Mouse (Mus musculus): ENCODE data around the gene Dab2.

Dab2 gene

DNA sequence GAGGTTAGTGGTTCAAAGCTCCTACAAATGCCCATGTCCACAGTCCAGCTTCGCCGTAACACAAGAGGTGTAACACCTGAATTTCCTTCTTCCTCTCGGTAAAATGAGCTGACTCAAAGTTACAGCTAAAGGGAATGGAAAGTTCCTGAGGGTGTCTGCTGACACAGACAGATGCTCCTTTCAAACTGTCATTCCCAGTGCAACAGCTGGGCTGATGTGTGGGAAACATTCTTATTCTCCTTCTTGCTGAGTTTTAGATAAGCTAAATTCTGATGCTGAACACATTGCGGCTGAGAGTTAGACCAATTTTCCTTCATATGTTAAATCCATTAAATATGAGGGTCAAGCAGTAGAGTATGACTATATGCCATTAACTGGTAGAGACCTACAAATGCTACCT, 94.0 kb downstream of the Dab2 start:
- DNase-seq (ENCODE audit: low spot score) = no peak

DNA sequence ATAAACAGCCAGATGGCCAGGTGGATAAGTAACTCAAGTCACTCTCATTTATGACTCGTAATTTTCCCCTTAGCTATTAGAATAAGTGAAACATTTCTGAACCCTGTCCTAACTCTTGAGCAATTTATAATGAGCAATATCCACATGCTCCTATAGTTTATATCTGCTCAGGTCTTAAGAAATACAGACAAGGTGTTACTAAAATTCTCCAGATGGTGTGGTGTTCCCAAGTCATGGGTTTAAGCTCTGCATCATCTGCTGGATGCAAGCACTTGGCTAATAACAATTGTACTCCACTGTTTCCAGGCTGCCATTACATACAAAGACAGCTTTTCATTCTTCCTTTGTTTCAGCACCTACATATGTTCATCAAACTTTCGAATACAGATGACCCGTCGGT, 98.6 kb downstream of the Dab2 start:
- DNase-seq (ENCODE audit: low spot score) = no peak

DNA sequence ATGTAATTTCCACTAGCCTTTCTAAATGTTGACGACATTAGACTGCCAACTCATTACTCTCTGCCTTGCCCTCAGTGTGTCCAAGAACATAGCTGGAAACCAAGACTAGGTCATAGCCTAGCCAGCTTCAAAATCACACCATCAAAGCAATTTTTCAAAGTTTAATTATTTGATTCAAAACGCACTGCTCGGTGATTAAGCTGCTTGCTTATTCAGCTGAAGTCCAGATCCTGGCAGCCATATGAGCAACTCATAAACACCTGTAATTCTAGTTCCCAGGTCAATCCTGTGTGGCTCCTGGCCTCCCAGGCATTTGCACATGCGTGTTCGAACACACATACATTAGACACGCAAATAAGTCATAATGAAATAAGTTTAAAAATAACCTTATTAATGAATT, 99.3 kb downstream of the Dab2 start:
- no peak for DNase-seq (ENCODE audit: low spot score)

DNA sequence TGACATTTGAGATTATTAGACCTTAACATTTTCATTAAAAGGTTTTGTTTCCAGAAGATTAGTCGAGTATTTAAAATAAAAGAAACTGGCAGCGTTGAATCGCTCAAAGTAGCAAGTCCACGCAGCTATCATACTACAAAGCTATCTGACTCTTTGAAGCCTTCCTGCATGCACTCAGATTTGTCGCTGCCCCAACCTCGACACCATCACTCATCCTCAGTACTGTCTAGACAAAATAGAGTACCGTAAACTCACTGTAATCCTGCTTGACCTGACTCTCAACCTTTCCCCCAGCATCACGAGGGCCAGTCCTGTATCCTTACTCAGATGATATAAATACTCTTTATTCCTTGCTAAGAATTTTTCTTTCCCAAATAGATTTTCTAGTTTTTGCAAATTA, 100.5 kb downstream of the Dab2 start:
- no peak for DNase-seq (ENCODE audit: low spot score)

DNA sequence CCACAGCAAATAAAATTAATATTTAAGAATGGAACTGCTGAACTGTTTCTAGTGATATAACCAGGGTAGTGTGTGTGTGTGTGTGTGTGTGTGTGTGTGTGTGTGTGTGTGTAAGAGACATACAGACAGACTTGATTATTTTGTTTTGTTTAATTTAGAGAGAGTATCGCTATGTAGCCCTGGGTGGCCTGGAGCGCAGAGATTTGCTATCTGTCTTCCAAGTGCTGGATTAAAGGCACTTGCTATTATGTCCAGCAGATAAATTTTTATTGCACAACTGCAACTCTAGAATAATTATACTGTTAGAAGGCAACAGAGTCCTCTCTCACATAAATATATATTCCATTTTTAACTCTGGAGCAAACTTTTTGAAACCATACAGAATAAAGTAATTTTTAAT, 102.8 kb downstream of the Dab2 start:
- no peak for DNase-seq (ENCODE audit: low spot score)

DNA sequence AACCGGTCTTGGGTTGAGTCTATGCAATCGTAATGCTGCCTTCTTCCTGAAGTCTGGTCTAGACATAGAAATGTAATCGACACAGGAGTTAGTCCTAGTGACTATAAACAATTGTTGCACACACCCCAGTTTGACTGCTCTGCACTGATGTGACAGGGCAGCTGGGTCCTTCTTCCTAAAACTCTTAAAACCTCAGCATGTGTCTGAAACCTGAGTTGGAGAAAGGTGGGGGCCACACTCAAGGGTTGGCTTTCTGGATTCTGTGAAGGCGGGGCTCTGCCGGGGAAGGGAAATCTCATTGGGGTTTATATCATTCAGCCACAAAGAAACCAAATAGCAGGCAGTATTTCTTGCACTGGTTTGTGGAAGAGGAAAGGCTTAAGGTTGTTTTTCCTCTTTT, 104.6 kb downstream of the Dab2 start:
- no peak for DNase-seq (ENCODE audit: low spot score)

DNA sequence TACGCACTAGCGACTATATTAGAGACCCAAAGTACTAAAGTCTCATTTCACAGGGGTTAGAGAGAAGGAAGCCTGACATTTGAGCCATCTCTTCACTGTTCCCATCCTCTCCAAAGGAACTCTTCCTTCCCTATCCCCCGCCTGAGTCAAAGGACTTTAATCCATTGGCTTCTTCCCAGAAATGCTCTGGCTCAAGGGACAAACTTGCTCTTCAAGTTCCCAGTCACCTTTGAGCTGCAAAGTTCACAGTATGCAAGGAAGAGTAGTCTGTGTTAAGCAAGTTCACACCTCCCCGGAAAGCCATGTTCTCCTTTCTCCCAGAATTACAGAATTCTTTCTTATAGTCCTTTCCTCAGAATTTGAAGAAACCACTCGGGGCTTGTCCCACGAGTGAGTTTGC, 107.2 kb downstream of the Dab2 start:
- DNase-seq (ENCODE audit: low spot score) = peak; percentile 14

DNA sequence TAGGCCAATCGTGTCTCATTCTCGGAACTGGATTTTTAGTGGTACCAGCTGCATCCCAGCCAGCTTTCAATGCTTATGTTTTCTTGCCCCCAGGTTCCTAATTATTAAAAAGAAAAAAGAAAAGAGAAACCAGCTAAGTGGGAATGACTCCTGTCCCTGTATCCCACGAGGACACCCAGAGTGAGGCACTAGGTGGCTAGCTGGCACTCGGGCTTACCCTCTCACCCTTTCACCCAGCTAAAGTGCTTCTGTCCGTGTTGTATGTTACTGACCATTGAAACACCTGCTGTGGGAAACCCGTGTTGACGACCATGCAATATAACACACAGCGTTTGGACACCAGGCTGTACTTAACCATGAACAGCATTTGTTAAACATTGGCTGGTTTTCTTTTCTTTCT, 109.4 kb downstream of the Dab2 start:
- DNase-seq (ENCODE audit: low spot score) = no peak

DNA sequence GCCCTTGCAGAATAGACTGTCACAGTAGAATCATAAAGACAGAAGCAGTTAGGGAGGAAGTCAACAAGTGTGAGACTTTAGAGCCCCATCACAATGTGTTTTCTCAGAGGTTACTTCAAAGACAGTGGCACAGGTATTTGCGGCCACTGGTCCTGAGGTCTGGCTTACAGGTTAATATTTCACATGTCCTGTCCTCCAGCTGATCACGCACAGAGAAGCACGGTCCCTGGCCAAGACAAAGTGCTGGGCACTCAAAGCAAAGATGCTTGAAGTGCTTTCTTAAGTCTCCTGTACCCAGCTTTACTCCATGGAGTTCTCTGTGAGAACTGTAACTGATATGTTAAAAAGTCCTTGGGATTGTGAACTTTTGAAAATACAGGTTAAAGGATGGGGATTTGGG, 110.6 kb downstream of the Dab2 start:
- no peak for DNase-seq (ENCODE audit: low spot score)

DNA sequence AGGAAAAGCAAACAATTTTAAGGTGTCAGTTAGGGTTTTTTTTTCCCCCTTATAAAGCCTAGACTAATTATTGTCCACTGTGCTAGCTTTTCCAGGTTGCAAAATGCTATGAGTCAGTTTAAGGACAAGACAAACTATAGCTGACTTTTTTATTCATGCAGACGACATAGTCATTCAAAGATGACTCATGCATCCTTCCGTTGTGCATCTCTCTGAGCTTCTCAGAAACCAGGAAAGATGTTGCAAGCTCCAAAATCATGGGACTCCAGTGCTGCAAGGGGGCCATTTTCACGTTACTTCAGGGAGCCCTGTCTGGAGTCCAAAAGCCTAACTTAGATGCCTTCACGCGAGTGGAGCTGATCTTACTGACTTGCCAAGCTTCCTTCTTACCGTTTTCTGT, 111.7 kb downstream of the Dab2 start:
- DNase-seq (ENCODE audit: low spot score) = peak; percentile 17

DNA sequence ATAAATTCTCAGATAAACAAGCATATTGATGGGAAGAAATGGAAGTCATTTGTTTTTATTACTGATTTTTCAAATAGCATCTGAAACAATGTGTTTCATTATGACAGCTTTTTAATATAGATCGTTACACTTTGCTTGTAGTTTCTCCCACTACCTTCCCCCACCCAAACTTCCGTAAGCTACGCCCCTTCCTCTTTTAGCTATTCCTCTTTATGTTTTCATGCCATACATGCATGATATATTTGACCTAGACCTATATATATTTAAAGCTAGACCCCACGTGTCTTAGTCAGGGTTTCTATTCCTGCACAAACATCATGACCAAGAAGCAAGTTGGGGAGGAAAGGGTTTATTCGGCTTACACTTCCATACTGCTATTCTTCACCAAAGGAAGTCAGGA, 115.7 kb downstream of the Dab2 start:
- no peak for DNase-seq (ENCODE audit: low spot score)

DNA sequence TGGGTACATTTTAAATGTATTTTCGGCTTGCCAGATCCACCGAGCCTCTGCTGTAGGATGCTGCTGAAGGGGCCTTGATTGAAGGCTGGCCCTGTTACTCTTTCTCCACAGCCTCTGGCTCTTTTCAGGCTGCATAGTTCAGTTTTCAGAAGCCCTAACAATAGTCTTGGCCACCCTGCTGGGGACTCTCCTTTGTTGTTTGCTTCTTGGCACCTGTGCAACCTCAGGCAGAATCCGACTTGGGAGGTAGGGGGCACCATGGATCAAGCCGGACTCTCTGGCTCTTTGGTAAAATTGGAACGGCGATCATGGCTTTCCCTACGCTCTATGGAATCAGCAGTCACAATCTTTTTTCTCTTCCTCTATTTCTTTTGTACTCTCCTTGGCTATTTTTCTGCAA, 132.2 kb downstream of the Dab2 start:
- no peak for DNase-seq (ENCODE audit: low spot score)

DNA sequence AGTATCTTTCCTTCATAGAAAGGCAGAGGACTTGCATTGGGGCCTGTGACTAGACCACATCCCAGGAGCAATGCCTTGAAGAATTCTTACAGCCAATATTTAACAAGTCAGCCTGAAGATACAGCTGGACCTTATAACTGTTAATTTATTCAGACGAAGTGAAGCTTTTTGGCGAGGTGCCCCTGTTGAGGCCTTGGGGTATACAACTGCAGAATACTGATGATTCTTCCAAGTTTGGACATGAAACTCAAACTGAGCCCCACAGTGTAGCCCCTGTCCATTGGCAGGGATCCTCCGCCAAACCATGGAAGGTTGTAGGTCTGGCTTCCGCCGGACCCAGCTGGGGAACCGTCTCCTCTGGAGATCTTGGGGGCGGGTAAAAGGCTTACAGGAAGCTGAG, 132.8 kb downstream of the Dab2 start:
- no peak for DNase-seq (ENCODE audit: low spot score)

DNA sequence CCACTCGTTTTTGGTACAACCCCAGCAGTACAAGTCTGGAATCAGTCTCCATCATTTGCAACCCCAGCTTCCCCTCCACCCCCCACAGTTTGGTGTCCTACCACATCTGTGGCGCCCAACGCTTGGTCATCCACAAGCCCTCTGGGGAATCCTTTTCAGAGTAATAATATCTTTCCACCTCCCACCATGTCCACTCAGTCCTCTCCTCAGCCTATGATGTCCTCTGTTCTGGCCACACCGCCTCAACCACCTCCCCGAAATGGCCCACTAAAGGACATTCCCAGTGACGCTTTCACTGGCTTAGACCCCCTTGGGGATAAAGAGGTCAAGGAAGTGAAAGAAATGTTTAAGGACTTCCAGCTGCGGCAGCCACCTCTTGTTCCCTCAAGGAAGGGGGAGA, 135.7 kb downstream of the Dab2 start:
- no peak for DNase-seq (ENCODE audit: low spot score)

DNA sequence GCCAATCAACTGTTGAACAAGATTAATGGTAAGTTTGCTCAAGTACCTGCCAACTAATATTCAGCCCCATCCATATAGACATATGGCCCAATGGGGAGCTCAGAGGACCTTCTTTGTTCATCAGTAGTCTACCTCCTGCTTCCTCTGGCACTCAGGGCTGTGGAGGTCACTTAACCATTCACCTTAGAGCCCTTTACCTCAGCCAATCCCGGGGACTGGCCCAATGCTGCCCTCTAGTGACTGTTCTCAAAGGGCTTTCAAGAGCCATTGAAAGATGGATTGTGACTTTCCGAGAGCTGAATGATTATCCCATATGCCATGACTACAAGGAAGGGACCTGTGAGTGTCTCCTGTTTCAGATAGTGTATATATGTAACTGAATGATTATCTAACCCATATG, 136.2 kb downstream of the Dab2 start:
- peak; percentile 72 for DNase-seq (ENCODE audit: low spot score)

DNA sequence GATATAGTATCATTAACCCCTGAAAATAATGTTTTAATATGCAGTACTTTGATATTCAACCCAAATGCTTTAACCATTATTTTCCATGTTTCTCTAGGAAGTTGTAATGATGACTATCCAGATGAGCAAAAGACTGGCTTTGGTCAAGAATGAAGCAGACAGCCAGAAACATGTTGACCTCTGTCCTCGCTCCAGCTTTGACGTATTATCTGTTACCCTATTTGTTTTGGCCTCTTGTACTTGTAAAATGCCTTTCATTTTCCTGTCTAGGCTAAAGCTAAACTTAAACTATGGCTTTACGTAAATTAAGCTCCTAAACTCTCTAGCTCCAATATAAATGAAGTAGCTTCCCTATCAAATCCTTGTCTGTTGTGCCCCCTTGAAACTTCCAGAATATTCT, 139.1 kb downstream of the Dab2 start:
- no peak for DNase-seq (ENCODE audit: low spot score)

DNA sequence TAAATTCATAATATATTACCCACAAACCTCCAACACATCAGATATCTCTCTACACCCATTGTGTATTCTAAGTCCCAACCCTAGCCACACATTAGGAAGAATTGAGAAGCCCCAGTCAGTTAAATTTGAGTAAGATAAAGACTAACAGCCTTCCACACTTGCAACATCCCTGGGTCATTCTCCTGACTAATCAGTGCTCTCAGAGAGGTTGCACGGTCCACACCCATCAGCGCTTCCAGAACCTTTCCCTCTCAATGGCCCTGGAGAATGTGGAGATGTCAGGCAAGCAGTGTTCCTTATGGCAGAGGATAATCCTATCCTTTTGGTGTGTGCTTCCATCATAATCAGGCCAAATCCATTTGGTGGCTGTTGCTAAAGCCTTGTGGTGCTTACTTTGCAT, 144.9 kb downstream of the Dab2 start:
- no peak for DNase-seq (ENCODE audit: low spot score)

DNA sequence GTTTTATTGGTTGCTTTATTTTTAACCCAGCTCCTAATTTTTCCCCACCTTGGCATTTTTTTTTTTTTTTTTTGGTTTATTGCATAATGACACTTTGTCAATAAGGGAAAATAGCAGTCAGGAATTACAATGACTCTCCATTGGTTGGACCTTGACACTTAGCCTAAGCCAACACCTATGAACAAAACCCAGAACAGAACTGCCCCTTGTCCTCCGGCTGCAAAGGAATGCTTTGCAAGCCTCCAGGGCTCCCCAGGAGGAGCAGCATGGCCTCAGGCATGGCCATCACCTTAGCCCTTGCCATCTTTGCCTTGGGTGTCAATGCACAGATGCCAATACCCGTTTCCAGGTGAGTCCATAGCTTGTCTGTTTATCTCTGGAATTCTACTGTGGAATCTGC, 145.5 kb downstream of the Dab2 start, which contains the start of gene C9:
TSS of gene C9 (plus strand) at position 193 of the 400 bp plus-strand sequence.
- no peak for DNase-seq (ENCODE audit: low spot score)

DNA sequence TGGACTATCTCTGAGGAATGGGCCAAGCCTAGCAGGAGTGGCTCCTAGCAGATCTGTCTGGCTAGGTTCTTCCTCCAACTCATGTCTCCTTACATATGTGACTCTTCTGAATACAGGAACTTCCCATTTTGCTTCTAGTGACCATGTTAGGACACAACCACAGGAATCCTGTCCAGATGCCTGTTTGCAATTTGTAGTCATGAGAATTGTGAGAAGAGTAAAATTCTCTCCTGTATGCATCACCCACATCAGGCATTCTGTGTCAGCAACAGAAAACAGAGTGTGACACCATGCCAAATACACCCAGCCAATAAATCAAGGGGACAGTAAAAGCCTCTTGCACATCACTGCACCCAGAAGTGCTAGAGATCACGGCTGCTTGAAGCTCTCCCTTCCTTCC, 146.6 kb downstream of the Dab2 start:
- no peak for DNase-seq (ENCODE audit: low spot score)

DNA sequence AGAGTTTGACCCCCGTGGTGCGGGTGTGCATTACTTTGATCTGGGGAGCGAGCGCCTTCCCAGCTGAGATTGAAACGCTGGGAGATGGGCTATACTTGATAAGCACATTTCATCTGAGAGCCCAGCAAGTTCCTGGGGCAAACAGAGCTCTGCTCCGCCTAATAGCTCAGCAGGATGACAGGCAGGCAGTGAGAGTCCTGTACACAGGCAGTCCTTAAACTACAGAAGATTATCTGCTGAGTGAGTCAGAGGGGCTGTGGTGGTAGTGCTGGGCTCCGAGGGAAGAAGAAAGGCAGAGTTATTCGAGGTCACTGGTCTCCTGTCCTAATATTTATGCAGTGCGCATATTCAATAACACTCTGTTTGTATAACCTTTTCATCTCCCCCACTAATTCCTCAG, 149.3 kb downstream of the Dab2 start:
- no peak for DNase-seq (ENCODE audit: low spot score)

DNA sequence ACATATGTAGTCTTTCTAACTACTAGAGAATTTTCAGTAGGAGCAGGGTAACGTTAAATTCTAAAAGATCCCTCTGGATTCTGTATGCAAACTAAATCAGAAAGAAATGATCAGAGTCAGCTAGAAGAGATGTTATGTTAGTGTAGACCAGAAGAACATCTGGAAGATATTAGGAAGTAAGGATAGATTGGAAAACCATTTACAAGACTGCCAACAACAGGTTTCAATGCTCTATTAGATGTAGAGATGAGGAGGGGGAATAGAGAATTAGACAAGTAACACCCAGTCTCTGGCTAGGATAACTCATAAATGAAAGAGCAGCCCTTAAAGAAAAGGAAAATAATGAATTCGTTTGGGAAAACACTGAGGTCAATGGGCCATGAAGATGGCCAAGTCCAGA, 154.9 kb downstream of the Dab2 start:
- DNase-seq (ENCODE audit: low spot score) = no peak

DNA sequence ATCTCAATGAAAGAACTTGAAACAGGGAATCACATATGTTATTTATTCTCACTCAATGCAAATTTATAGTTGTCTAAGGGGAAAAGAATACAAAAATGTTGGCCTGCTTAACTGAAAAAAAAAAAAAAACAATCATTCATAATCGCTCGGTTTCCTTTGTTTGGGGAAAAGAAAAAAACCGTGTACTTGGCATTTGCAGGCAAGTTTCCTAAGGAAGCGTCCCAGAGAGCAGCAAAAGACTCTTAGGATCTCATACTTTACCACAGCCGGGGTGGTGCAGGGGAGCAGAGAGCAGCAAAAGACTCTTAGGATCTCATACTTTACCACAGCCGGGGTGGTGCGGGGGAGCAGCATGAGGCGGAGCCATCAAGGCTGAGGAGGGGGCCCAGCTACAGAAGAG, 161.8 kb downstream of the Dab2 start:
- DNase-seq (ENCODE audit: low spot score) = no peak

DNA sequence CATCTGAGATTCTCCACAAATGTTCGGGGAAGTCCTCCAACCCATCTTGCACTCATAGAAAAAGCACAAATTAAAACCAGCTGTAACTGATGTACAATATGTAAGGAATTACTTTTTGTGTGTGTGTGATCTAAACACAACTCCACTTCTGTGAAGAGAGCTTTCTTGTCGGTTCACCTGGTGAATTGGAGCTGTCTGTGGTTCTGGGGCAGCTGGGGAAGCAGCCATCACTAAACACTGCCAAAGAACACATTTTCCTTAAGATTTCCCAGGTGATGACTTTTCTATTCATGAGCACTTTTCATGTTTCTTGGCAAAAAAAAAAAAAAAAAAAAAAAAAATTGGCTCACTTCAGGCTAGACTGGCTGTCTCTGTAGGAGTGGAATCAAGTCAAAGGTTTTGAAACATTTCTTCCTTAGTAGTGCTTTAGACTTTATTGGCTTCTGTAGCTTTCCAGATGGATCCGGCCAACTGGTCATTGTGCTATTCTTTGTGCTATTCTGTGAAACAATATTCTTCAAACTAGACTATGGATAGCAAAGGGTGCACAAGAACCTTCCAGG, 163.9 kb downstream of the Dab2 start:
- peak; percentile 34 for DNase-seq (ENCODE audit: low spot score)

DNA sequence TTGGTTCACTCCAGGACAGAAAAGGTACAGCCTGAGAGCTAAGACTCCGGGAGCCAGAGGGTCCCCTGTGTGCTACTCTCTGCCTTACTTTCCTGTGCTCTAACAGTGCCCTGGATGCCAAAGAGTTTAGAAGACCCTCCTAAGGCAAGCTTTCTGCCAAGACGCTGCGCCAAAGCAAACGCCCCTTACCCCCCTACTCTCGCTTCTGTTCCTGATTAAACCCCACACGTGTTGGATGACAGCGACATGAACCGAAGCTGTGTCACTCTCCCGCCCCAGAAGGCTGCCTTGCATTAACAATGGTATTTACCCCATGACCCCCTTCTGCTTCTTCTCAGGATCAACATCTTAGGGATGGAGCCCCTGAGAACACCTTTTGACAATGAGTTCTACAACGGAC, 167.4 kb downstream of the Dab2 start:
- DNase-seq (ENCODE audit: low spot score) = no peak

DNA sequence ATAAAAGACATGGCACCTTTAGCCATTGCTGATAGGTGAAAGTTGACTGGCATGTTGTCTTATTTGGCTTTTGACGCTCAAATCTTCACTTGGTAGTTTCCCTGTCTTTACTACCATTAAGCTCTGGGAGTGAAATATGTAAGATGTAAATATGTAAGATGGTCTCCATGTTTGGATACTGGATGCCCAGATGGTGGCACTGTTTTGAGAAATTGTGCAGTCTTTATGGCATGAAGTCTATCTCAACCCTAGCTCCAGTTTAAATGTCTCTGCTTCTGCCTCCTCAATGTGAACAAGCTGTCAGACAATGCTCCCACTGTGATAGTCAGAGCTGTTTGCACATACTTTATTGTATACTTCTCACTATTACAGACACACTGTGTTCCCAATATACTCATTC, 169.3 kb downstream of the Dab2 start:
- no peak for DNase-seq (ENCODE audit: low spot score)

Measured in adipocyte (in vitro differentiated cells).